Mouse (Mus musculus) splenic B cell, adult 2 months (primary cell): ENCODE data around the gene Zfp335.
A peak's percentile ranks its signal among the peaks of the same experiment; 100 is the strongest.

Experiments used
- DNase-seq: peaks from one replicate; pipeline ENCODE4 v3.0.0-alpha.2; 2011; ENCODE audit warnings: low read depth, low spot score
- H3K27me3 ChIP-seq: 2 replicates; pipeline ENCODE4 v1.6.1; 2012; ENCODE audit warnings: mild to moderate bottlenecking, low read length, moderate library complexity, mixed read lengths; ENCODE audit not compliant: control insufficient read depth, poor library complexity, insufficient read depth, severe bottlenecking
- H3K36me3 ChIP-seq: 2 replicates; pipeline ENCODE4 v1.6.1; 2012; ENCODE audit warnings: mild to moderate bottlenecking, low read length, moderate library complexity, mixed read lengths; ENCODE audit not compliant: control insufficient read depth, poor library complexity, insufficient read depth, severe bottlenecking

Gene Zfp335

GRCm38 (mm10) chr2:164910360-164911061, 1.0 kb downstream of the Zfp335 start:
- no peak for DNase-seq
- Histone ChIP-seq H3K36me3 (peaks cover 20% of the 10 kb centered on the region), H3K27me3 (no peaks in the 10 kb centered on the region; the same call in 1 of the 2 replicates)

- Histone ChIP-seq H3K27me3 (no peaks in the 10 kb centered on the region; the same call in 1 of the 2 replicates), H3K36me3 (peaks cover 22% of the 10 kb centered on the region)
- DNase-seq: peak; percentile 67
Measured at GRCm38 (mm10) chr2:164909542-164909941, 2.0 kb downstream of the Zfp335 start.

- no peaks in the 10 kb centered on the region; the same call in 1 of the 2 replicates for H3K27me3 ChIP-seq
- H3K36me3 ChIP-seq: peaks cover 22% of the 10 kb centered on the region
- DNase-seq: no peak
Measured at GRCm38 (mm10) chr2:164909100-164909499, 2.5 kb downstream of the Zfp335 start.

- Histone ChIP-seq H3K27me3 (no peaks in the 10 kb centered on the region; the same call in 1 of the 2 replicates), H3K36me3 (peaks cover 24% of the 10 kb centered on the region)
- no peak for DNase-seq
Measured at GRCm38 (mm10) chr2:164908011-164908410, 3.5 kb downstream of the Zfp335 start.

- Histone ChIP-seq H3K27me3 (no peaks in the 10 kb centered on the region; the same call in 1 of the 2 replicates), H3K36me3 (peaks cover 26% of the 10 kb centered on the region)
- no peak for DNase-seq
Measured at GRCm38 (mm10) chr2:164907511-164907910, 4.0 kb downstream of the Zfp335 start.

- Histone ChIP-seq H3K27me3 (no peaks in the 10 kb centered on the region; the same call in 1 of the 2 replicates), H3K36me3 (peaks cover 35% of the 10 kb centered on the region)
- peak; percentile 37 for DNase-seq
Measured at GRCm38 (mm10) chr2:164906071-164906470, 5.5 kb downstream of the Zfp335 start.

GRCm38 (mm10) chr2:164903496-164903895, 8.1 kb downstream of the Zfp335 start:
- no peak for DNase-seq
- Histone ChIP-seq H3K36me3 (peaks cover 41% of the 10 kb centered on the region), H3K27me3 (no peaks in the 10 kb centered on the region)

GRCm38 (mm10) chr2:164901380-164901779, 10.2 kb downstream of the Zfp335 start:
- Histone ChIP-seq H3K27me3 (no peaks in the 10 kb centered on the region), H3K36me3 (peaks cover 28% of the 10 kb centered on the region)
- no peak for DNase-seq

GRCm38 (mm10) chr2:164899723-164900459, 11.7 kb downstream of the Zfp335 start:
- H3K36me3 ChIP-seq: peaks cover 24% of the 10 kb centered on the region
- no peaks in the 10 kb centered on the region for H3K27me3 ChIP-seq
- no peak for DNase-seq

- peaks cover 26% of the 10 kb centered on the region for H3K36me3 ChIP-seq
- no peaks in the 10 kb centered on the region for H3K27me3 ChIP-seq
Measured at GRCm38 (mm10) chr2:164899034-164899433, 12.5 kb downstream of the Zfp335 start.

GRCm38 (mm10) chr2:164898008-164898407, 13.5 kb downstream of the Zfp335 start:
- no peak for DNase-seq
- Histone ChIP-seq H3K27me3 (no peaks in the 10 kb centered on the region), H3K36me3 (peaks cover 28% of the 10 kb centered on the region)

More at GRCm38 (mm10) chr2:164899034-164899433, 12.5 kb downstream of the Zfp335 start:
- no peak for DNase-seq

- H3K36me3 ChIP-seq: peaks cover 25% of the 10 kb centered on the region
- no peak for DNase-seq
- no peaks in the 10 kb centered on the region for H3K27me3 ChIP-seq
Measured at GRCm38 (mm10) chr2:164895885-164896284, 15.7 kb downstream of the Zfp335 start.

GRCm38 (mm10) chr2:164894644-164895043, 16.9 kb downstream of the Zfp335 start:
- H3K36me3 ChIP-seq: peaks cover 22% of the 10 kb centered on the region
- no peaks in the 10 kb centered on the region for H3K27me3 ChIP-seq
- no peak for DNase-seq

- H3K36me3 ChIP-seq: peaks cover 20% of the 10 kb centered on the region
- H3K27me3 ChIP-seq: no peaks in the 10 kb centered on the region
- no peak for DNase-seq
Measured at GRCm38 (mm10) chr2:164894048-164894447, 17.5 kb downstream of the Zfp335 start.

GRCm38 (mm10) chr2:164892696-164893216, 18.8 kb downstream of the Zfp335 start:
- Histone ChIP-seq H3K36me3 (peaks cover 26% of the 10 kb centered on the region), H3K27me3 (no peaks in the 10 kb centered on the region)
- DNase-seq: no peak
